Mouse (Mus musculus) left cerebral cortex, postnatal 4 days (tissue): Measurements from ENCODE around the gene Tex26. TPM values are rescaled to one million over a fixed set of nuclear protein-coding genes. Genes with fewer than 3 reads are reported as not detected.

ENCODE experiments used
- DNase-seq: peaks from one replicate; pipeline ENCODE4 v3.0.0-alpha.2; 2022
- intact Hi-C: fragments of 180-260 bp; cut with DNase I; formaldehyde crosslinking; loops from one replicate; pipeline ENCODE4 v1.15.1; 2025
- total RNA-seq, 2 experiments: library from RNA; stranded (reverse); gene quantifications; 2 replicates each; pipeline ENCODE4 v1.2.3; 2021

The Tex26 gene
- total RNA-seq, 2 experiments from 2014 or later = 0.56 to 1.3 TPM

- intact Hi-C loops = no loop called here
- no peak for DNase-seq
Observed at GRCm38 (mm10) chr5:149484270-149484669, 44.8 kb downstream of the Tex26 start.

- intact Hi-C loops = no loop called here
- DNase-seq = no peak
Observed at GRCm38 (mm10) chr5:149485447-149485846, 46.0 kb downstream of the Tex26 start.

- intact Hi-C loops = no loop called here
- DNase-seq = peak; percentile 34
Observed at GRCm38 (mm10) chr5:149488360-149489021, 49.0 kb downstream of the Tex26 start.

- peak; percentile 86 for DNase-seq
- intact Hi-C loops = no loop called here
Observed at GRCm38 (mm10) chr5:149489136-149489535, 49.7 kb downstream of the Tex26 start.

GRCm38 (mm10) chr5:149490275-149490674, 50.8 kb downstream of the Tex26 start:
- intact Hi-C loops = no loop called here
- peak; percentile 44 for DNase-seq

GRCm38 (mm10) chr5:149495655-149496054, 56.2 kb downstream of the Tex26 start:
- DNase-seq = no peak
- intact Hi-C loops = no loop called here

GRCm38 (mm10) chr5:149496401-149497066, 57.1 kb downstream of the Tex26 start:
- intact Hi-C loops = no loop called here
- peak; percentile 74 for DNase-seq

- no peak for DNase-seq
- intact Hi-C loops = no loop called here
Observed at GRCm38 (mm10) chr5:149499936-149500335, 60.5 kb downstream of the Tex26 start.

GRCm38 (mm10) chr5:149503423-149504175, 64.1 kb downstream of the Tex26 start:
- DNase-seq = peak; percentile 59
- intact Hi-C loops = no loop called here

GRCm38 (mm10) chr5:149504985-149505384, 65.5 kb downstream of the Tex26 start:
- intact Hi-C loops = no loop called here
- no peak for DNase-seq

- no peak for DNase-seq
- intact Hi-C loops = no loop called here
Observed at GRCm38 (mm10) chr5:149506033-149506432, 66.6 kb downstream of the Tex26 start.

- intact Hi-C loops = no loop called here
- DNase-seq = no peak
Observed at GRCm38 (mm10) chr5:149508094-149509029, 68.9 kb downstream of the Tex26 start.

GRCm38 (mm10) chr5:149510323-149510722, 70.9 kb downstream of the Tex26 start:
- intact Hi-C loops = no loop called here
- no peak for DNase-seq

- DNase-seq = no peak
- intact Hi-C loops = no loop called here
Observed at GRCm38 (mm10) chr5:149512695-149513094, 73.2 kb downstream of the Tex26 start.

- DNase-seq = no peak
- intact Hi-C loops = no loop called here
Observed at GRCm38 (mm10) chr5:149513438-149514086, 74.1 kb downstream of the Tex26 start.

- intact Hi-C loops = no loop called here
- DNase-seq = peak; percentile 54
Observed at GRCm38 (mm10) chr5:149514087-149514671, 74.7 kb downstream of the Tex26 start.

GRCm38 (mm10) chr5:149514890-149515289, 75.4 kb downstream of the Tex26 start:
- intact Hi-C loops = no loop called here
- DNase-seq = no peak

- intact Hi-C loops = no loop called here
- DNase-seq = no peak
Observed at GRCm38 (mm10) chr5:149517116-149517515, 77.7 kb downstream of the Tex26 start.
